Mouse (Mus musculus): ENCODE results near the gene Abcb1b. TPM values are rescaled to one million over a fixed set of nuclear protein-coding genes. Genes with fewer than 3 reads are reported as not detected.
"Not testable (repeated sequence)": the region's sequence is repeated elsewhere in the genome, so short reads cannot be mapped to it uniquely, and the experiment has no call there.

Gene Abcb1b
- polyA plus RNA-seq, 1 experiment from 2014 or later, result 1.9 TPM

DNA sequence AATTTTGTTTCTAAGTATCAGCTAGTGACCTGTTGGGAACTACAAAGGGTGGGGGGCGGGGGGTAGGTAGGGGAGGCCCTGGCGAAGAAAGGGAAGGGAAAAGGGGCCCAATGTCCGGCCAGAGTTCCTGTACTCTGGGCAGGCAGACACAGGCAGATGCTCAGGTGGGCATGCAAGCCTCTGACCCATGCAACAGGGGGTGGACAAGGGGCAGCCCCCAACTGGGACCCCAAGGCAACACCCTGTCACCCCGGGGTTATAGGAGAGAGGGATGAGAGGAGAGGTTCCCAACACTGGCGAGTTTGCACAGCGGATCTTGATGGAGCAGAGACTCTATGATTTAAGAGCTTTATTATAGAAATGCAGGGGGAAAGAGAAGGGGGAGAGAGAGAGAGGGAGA is 59.3 kb downstream of the Abcb1b start:
- H3K36me3 ChIP-seq (ENCODE audit: control insufficient read depth, insufficient read depth, low read length), result no peaks in the 10 kb centered on the region
- WGBS, result 70% methylated on average over 6 of the region's 6 CpGs
- H3K4me1 ChIP-seq (ENCODE audit: control insufficient read depth, insufficient read depth, low read length), result no peaks in the 10 kb centered on the region
- no peak overlapping the region for H3K27ac ChIP-seq (ENCODE audit: low read length)
- ATAC-seq, result no peak
- H3K9ac ChIP-seq (ENCODE audit: low read depth, low read length), result no peak overlapping the region
- no peak overlapping the region for H3K4me2 ChIP-seq (ENCODE audit: low read depth, low read length)
- no peak overlapping the region for H3K4me3 ChIP-seq (ENCODE audit: low read length)
- no peaks in the 10 kb centered on the region for H3K9me3 ChIP-seq (ENCODE audit: control insufficient read depth, low read length)
- no peaks in the 10 kb centered on the region for H3K27me3 ChIP-seq (replicated peaks; ENCODE audit: control insufficient read depth, insufficient read depth, low read length)

DNA sequence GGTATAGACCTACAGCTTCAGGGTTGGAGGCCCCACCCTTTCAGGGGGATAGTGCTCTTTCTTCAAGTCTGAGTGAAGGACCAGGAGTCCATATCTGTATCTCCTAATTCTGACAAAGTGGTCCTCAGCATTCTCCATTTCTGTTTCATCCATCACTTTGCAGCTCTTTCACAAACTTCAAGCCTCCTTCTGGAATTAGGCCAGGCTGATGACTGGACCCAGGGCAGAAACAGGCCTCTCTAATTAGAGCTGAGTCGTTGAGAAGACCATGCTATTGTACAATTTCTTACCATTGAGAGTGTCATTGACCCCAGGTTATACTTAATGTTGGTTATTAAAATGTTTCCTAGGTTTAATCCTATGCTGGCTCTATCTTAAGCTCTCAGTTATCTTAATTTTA is 63.9 kb downstream of the Abcb1b start:
- no peak for ATAC-seq
- Histone ChIP-seq H3K4me2 (ENCODE audit: low read depth, low read length) (no peak overlapping the region), H3K27me3 (replicated peaks; ENCODE audit: control insufficient read depth, insufficient read depth, low read length) (no peaks in the 10 kb centered on the region), H3K36me3 (ENCODE audit: control insufficient read depth, insufficient read depth, low read length) (no peaks in the 10 kb centered on the region), H3K9ac (ENCODE audit: low read depth, low read length) (no peak overlapping the region), H3K4me3 (ENCODE audit: low read length) (no peak overlapping the region), H3K27ac (ENCODE audit: low read length) (no peak overlapping the region), H3K9me3 (ENCODE audit: control insufficient read depth, low read length) (no peaks in the 10 kb centered on the region), H3K4me1 (ENCODE audit: control insufficient read depth, insufficient read depth, low read length) (no peaks in the 10 kb centered on the region)
- 74% methylated on average over 1 of the region's 1 CpGs for WGBS

DNA sequence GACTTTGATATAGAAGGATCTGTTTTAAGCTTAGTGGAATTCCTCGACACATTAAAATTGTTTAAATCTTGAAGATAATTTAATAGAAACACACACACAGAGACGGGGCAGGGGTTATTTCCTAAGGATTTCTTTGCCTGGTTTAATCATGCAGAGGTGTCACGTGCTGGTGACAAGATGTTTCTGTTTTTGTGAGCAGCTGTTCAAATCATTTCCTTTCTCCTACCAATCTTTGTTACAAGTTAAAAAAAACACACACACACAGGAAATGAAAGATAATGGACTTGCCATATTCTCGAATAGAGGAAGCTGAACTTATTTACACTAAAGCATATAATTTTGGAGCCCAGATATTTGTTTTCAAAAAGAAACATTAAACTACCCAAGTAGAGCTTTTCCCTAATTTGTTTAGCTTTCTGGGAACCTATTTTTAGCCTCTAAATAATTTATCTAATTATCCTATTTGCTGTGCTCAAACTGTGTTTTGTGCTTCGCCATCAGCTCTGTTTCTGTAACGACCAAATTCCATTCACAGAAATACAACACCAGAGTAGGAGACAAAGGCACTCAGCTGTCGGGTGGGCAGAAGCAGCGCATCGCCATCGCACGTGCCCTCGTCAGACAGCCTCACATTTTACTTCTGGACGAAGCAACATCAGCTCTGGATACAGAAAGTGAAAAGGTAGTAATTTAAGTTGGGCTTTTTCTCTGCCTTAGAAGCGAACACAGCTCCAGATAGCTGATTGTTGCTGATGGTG is 65.8 kb downstream of the Abcb1b start:
- Histone ChIP-seq H3K36me3 (ENCODE audit: control insufficient read depth, insufficient read depth, low read length) (no peaks in the 10 kb centered on the region), H3K4me2 (ENCODE audit: low read depth, low read length) (no peak overlapping the region), H3K9ac (ENCODE audit: low read depth, low read length) (no peak overlapping the region), H3K27me3 (replicated peaks; ENCODE audit: control insufficient read depth, insufficient read depth, low read length) (no peaks in the 10 kb centered on the region), H3K4me3 (ENCODE audit: low read length) (no peak overlapping the region), H3K27ac (ENCODE audit: low read length) (no peak overlapping the region), H3K4me1 (ENCODE audit: control insufficient read depth, insufficient read depth, low read length) (no peaks in the 10 kb centered on the region), H3K9me3 (ENCODE audit: control insufficient read depth, low read length) (no peaks in the 10 kb centered on the region)
- WGBS, result 55% methylated on average over 14 of the region's 14 CpGs
- ATAC-seq, result no peak

DNA sequence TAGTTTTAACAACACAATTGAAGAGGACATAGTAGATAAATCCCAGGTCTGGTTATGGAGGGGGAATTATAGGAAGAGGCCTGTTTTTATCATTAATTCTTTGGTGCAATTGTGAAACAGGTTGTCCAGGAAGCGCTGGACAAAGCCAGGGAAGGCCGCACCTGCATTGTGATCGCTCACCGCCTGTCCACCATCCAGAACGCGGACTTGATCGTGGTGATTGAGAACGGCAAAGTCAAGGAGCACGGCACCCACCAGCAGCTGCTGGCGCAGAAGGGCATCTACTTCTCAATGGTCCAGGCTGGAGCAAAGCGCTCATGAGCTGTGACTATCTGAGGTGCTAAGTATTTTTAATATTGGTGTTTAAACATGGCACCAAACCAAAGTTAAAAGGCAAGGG is 67.7 kb downstream of the Abcb1b start:
- not testable (repeated sequence) for ATAC-seq

DNA sequence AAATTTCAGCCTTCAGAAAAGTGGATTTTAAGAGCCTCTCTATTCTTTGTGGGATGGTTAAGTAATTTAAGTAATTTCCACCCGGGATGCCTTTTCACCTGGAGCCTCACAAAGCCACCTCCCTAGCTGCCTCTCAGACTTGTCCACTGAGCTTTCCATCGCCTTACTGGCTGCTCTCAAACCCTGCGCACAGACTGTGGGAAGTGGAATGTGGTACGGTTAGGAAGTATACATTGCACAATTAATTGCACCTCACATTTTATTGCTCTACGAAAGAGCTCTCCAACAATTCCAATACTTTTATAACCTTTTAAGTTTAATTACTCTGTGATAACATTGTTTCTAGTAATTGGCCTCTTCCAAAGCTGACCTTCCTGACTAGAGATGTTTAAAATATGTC is 68.4 kb downstream of the Abcb1b start:
- H3K4me3 ChIP-seq (ENCODE audit: low read length), result no peak overlapping the region
- H3K27ac ChIP-seq (ENCODE audit: low read length), result no peak overlapping the region
- H3K4me1 ChIP-seq (ENCODE audit: control insufficient read depth, insufficient read depth, low read length), result no peaks in the 10 kb centered on the region
- 57% methylated on average over 5 of the region's 5 CpGs for WGBS
- H3K9me3 ChIP-seq (ENCODE audit: control insufficient read depth, low read length), result no peaks in the 10 kb centered on the region
- no peak overlapping the region for H3K9ac ChIP-seq (ENCODE audit: low read depth, low read length)
- H3K27me3 ChIP-seq (replicated peaks; ENCODE audit: control insufficient read depth, insufficient read depth, low read length), result no peaks in the 10 kb centered on the region
- H3K36me3 ChIP-seq (ENCODE audit: control insufficient read depth, insufficient read depth, low read length), result no peaks in the 10 kb centered on the region
- no peak overlapping the region for H3K4me2 ChIP-seq (ENCODE audit: low read depth, low read length)
- ATAC-seq, result peak; percentile 70

More for the DNA sequence above, 67.7 kb downstream of the Abcb1b start:
- H3K36me3 ChIP-seq (ENCODE audit: control insufficient read depth, insufficient read depth, low read length); H3K27ac ChIP-seq (ENCODE audit: low read length); H3K27me3 ChIP-seq (replicated peaks; ENCODE audit: control insufficient read depth, insufficient read depth, low read length); H3K4me1 ChIP-seq (ENCODE audit: control insufficient read depth, insufficient read depth, low read length); H3K9ac ChIP-seq (ENCODE audit: low read depth, low read length); H3K9me3 ChIP-seq (ENCODE audit: control insufficient read depth, low read length); H3K4me3 ChIP-seq (ENCODE audit: low read length); H3K4me2 ChIP-seq (ENCODE audit: low read depth, low read length): not testable (repeated sequence)
- 99% methylated on average over 11 of the region's 11 CpGs for WGBS

DNA sequence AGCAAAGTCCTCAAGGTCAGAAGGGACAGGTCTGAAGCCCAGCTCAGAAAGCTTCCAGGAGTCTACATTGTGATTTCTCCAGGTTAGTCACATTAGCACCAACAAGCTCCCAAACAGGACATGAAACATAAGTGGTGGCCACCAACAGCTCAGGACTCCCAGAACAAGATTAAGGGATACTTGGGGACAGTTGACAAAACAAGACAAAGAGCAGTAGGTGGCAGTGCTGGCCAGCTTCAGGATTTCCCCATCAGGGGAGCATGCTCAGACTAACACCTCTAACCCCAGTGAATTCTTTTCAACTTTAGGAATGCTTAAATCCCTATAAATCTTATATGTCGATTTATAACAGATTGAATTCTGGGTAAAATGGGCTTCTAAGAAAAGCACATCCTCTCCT is 70.1 kb downstream of the Abcb1b start:
- H3K27me3 ChIP-seq (replicated peaks; ENCODE audit: control insufficient read depth, insufficient read depth, low read length), result no peaks in the 10 kb centered on the region
- H3K4me1 ChIP-seq (ENCODE audit: control insufficient read depth, insufficient read depth, low read length), result no peaks in the 10 kb centered on the region
- no peak overlapping the region for H3K9ac ChIP-seq (ENCODE audit: low read depth, low read length)
- no peaks in the 10 kb centered on the region for H3K9me3 ChIP-seq (ENCODE audit: control insufficient read depth, low read length)
- no peaks in the 10 kb centered on the region for H3K36me3 ChIP-seq (ENCODE audit: control insufficient read depth, insufficient read depth, low read length)
- 12% methylated on average over 1 of the region's 1 CpGs for WGBS
- ATAC-seq, result no peak
- H3K4me3 ChIP-seq (ENCODE audit: low read length), result no peak overlapping the region
- H3K4me2 ChIP-seq (ENCODE audit: low read depth, low read length), result no peak overlapping the region
- H3K27ac ChIP-seq (ENCODE audit: low read length), result no peak overlapping the region

DNA sequence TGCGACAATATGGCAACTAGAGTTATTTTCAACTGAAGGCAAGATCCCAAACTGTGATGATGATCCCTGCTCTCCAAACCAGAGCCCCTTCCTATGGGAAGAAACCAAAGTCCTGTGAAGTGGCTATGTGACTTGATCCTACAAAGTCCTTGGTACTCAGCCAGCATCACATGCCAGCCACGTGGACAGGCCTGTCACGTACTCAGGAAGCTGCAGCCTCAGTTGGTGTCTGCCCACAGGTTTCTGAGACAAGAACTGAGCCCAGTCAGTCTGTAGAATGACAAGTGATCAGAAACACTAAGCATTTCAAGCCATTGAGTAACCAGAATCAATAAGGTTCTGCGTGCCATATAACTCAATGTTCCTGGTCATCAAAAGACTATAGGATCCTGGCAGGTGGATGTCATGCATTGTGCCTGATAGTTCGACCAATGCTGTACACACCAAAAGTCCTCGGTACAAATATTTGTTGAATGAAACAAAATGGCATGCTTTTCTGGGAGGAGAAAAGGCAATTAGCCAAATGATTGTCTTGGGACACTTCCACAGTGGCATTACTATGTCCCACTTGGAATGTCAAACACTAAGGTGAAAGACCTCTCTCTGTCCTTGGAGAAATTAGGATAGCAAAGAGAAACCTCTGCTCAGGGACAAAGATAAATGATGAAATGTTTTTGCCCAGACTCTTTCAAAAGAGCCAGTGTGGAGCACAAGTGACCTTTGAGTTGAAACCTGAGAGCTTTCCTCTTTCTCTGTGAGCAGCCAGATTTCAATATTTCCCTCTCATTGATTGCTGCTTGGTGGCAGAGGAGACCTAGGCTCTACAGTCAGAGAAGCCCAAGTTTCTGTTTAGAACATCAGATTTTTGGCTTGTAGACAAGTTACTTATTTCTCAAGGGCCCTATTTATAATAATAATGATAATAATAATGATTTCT is 75.3 kb downstream of the Abcb1b start:
- no peaks in the 10 kb centered on the region for H3K36me3 ChIP-seq (ENCODE audit: control insufficient read depth, insufficient read depth, low read length)
- WGBS, result 82% methylated on average over 6 of the region's 6 CpGs
- H3K9me3 ChIP-seq (ENCODE audit: control insufficient read depth, low read length), result no peaks in the 10 kb centered on the region
- H3K4me1 ChIP-seq (ENCODE audit: control insufficient read depth, insufficient read depth, low read length), result no peaks in the 10 kb centered on the region
- no peak overlapping the region for H3K4me2 ChIP-seq (ENCODE audit: low read depth, low read length)
- no peaks in the 10 kb centered on the region for H3K27me3 ChIP-seq (replicated peaks; ENCODE audit: control insufficient read depth, insufficient read depth, low read length)
- H3K9ac ChIP-seq (ENCODE audit: low read depth, low read length), result no peak overlapping the region
- no peak overlapping the region for H3K27ac ChIP-seq (ENCODE audit: low read length)
- no peak for ATAC-seq
- H3K4me3 ChIP-seq (ENCODE audit: low read length), result no peak overlapping the region

DNA sequence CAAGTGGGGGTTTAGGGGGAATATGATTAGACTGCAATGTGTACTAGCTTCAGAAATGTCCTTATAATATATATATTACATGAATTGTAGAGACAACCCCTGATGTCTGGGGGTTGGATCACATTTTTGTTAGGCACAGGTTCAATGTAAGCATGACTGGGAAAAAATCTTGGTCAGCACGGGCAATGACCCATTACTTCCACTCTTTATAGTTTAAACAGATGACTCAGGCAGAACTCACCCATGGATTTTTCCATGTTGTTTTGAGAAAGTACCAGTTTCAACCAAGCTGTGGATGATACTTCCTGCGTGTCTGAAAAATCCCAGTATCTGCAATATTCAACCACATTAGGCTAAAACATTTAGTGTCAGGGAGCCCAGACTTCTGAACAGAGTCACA is 79.1 kb downstream of the Abcb1b start:
- no peak for ATAC-seq

DNA sequence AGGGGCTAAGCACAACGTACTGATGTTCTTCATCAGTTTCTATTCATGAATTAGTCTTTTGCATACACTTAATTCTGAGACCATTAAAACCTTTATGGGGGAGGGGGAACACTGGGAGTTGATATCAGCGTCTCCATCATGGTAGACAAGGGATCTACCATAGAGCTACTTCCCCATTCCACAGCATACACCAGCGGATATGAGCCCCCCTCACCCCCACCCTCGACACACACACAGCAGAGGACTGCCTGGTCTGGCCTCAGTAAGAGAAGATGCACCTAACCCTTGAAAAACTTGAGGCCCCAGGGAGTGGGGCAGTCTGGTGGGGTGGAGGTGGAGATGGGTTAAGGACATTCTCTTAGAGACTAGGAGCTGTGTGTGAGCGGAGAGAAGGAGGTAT is 79.9 kb downstream of the Abcb1b start:
- Histone ChIP-seq H3K4me3 (ENCODE audit: low read length) (no peak overlapping the region), H3K36me3 (ENCODE audit: control insufficient read depth, insufficient read depth, low read length) (no peaks in the 10 kb centered on the region), H3K9ac (ENCODE audit: low read depth, low read length) (no peak overlapping the region), H3K27me3 (replicated peaks; ENCODE audit: control insufficient read depth, insufficient read depth, low read length) (no peaks in the 10 kb centered on the region), H3K4me1 (ENCODE audit: control insufficient read depth, insufficient read depth, low read length) (no peaks in the 10 kb centered on the region), H3K9me3 (ENCODE audit: control insufficient read depth, low read length) (no peaks in the 10 kb centered on the region), H3K4me2 (ENCODE audit: low read depth, low read length) (no peak overlapping the region), H3K27ac (ENCODE audit: low read length) (no peak overlapping the region)
- ATAC-seq, result no peak
- WGBS, result 77% methylated on average over 5 of the region's 5 CpGs

More for the DNA sequence above, 79.1 kb downstream of the Abcb1b start:
- H3K4me1 ChIP-seq (ENCODE audit: control insufficient read depth, insufficient read depth, low read length), result no peaks in the 10 kb centered on the region
- no peaks in the 10 kb centered on the region for H3K9me3 ChIP-seq (ENCODE audit: control insufficient read depth, low read length)
- no peaks in the 10 kb centered on the region for H3K36me3 ChIP-seq (ENCODE audit: control insufficient read depth, insufficient read depth, low read length)
- no peaks in the 10 kb centered on the region for H3K27me3 ChIP-seq (replicated peaks; ENCODE audit: control insufficient read depth, insufficient read depth, low read length)
- no peak overlapping the region for H3K9ac ChIP-seq (ENCODE audit: low read depth, low read length)
- no peak overlapping the region for H3K27ac ChIP-seq (ENCODE audit: low read length)
- 74% methylated on average over 2 of the region's 2 CpGs for WGBS
- no peak overlapping the region for H3K4me3 ChIP-seq (ENCODE audit: low read length)
- no peak overlapping the region for H3K4me2 ChIP-seq (ENCODE audit: low read depth, low read length)

Measured in intestine, embryonic 16.5 days (tissue).